ENCODE assay signal across 20 mouse cellular contexts in the genomic region with DNA sequence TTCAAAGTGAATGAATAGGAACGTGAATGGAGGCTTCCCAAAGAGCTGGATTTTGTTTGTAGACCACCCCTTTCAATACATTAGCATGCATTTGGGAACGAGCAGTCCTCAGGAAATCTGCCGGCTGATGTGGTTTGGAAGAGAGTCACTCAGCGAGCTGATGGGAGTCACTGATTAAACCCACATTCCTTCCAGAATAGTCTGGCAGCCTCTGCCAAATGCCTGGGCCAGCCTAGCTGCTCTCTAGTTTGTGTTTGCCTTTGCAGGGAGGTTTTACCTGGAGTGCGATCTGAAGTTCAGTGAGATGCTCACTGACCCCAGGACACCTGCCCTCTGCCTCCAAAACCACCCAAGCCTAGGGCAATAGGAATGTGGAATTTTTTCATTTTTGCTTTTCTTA. TPM values are rescaled to one million over a fixed set of nuclear protein-coding genes. Genes with fewer than 3 reads are reported as not detected.
DNase-seq lines count a peak whose midpoint lies in the region; ATAC-seq lines count a peak whose summit lies in the region.
"Had no signal": no experiment of that assay in that cellular context is flagged by ENCODE, and none has a peak within 500 bp of the region (broad histone marks: within the 10 kb centered on the region; RNA-seq: fewer than 3 reads in every experiment).

No protein-coding gene starts in this region.

- H3K9ac ChIP-seq in embryonic facial prominence, embryonic 12.5 days: no peak overlapping the region
- H3K9ac ChIP-seq in embryonic facial prominence, embryonic 13.5 days: no peak overlapping the region
- no peak overlapping the region for H3K9ac ChIP-seq in hindbrain, embryonic 12.5 days
- H3K9ac ChIP-seq in intestine, embryonic 15.5 days: no peak overlapping the region
- H3K9ac ChIP-seq: heart, embryonic 15.5 days; liver, embryonic 14.5 days had no signal

- peak overlapping the region; percentile 46; the same call in 1 of the 2 replicates for H3K27ac ChIP-seq in embryonic facial prominence, embryonic 12.5 days
- H3K27ac ChIP-seq in embryonic facial prominence, embryonic 10.5 days (replicated peaks): no peak overlapping the region
- peak overlapping the region; percentile 75 for H3K27ac ChIP-seq in embryonic facial prominence, embryonic 13.5 days
- H3K27ac ChIP-seq in hindbrain, embryonic 12.5 days: no peak overlapping the region
- no peak overlapping the region for H3K27ac ChIP-seq in intestine, embryonic 15.5 days
- H3K27ac ChIP-seq: heart, adult 2 months; heart, embryonic 15.5 days; hindbrain, embryonic 10.5 days; liver, embryonic 14.5 days had no signal

- H3K4me3 ChIP-seq in embryonic facial prominence, embryonic 12.5 days: no peak overlapping the region
- H3K4me3 ChIP-seq in embryonic facial prominence, embryonic 10.5 days: no peak overlapping the region
- H3K4me3 ChIP-seq in embryonic facial prominence, embryonic 13.5 days: no peak overlapping the region
- H3K4me3 ChIP-seq in hindbrain, embryonic 12.5 days: no peak overlapping the region
- no peak overlapping the region for H3K4me3 ChIP-seq in intestine, embryonic 15.5 days (replicated peaks)
- H3K4me3 ChIP-seq: erythroblast, embryonic 14.5 days; heart, adult 2 months; heart, embryonic 15.5 days; hindbrain, embryonic 10.5 days; myocyte had no signal

- no peak for DNase-seq in embryonic facial prominence, embryonic 10.5 days (ENCODE audit: low spot score)
- DNase-seq in kidney, postnatal 25 days: peak; percentile 66 to 72
- DNase-seq in lung, postnatal 10 days: peak; percentile 20
- DNase-seq in yolk sac, embryonic 10.5 days (ENCODE audit: low spot score): no peak
- DNase-seq: cerebellum, adult 9-11 months; gastrocnemius, postnatal 14 days; heart, adult 2 months; midbrain, embryonic 14.5 days; right cerebral cortex, adult 18-20 months had no signal

- no peaks in the 10 kb centered on the region for H3K9me3 ChIP-seq in embryonic facial prominence, embryonic 12.5 days
- no peaks in the 10 kb centered on the region for H3K9me3 ChIP-seq in embryonic facial prominence, embryonic 10.5 days
- no peaks in the 10 kb centered on the region for H3K9me3 ChIP-seq in embryonic facial prominence, embryonic 13.5 days
- H3K9me3 ChIP-seq in hindbrain, embryonic 12.5 days (replicated peaks): no peaks in the 10 kb centered on the region
- H3K9me3 ChIP-seq in intestine, embryonic 15.5 days: no peaks in the 10 kb centered on the region
- H3K9me3 ChIP-seq: G1E; heart, embryonic 15.5 days; hindbrain, embryonic 10.5 days had no signal

- no peaks in the 10 kb centered on the region for H3K36me3 ChIP-seq in embryonic facial prominence, embryonic 12.5 days
- no peaks in the 10 kb centered on the region; the same call in 1 of the 2 replicates for H3K36me3 ChIP-seq in embryonic facial prominence, embryonic 10.5 days (replicated peaks)
- H3K36me3 ChIP-seq in embryonic facial prominence, embryonic 13.5 days: no peaks in the 10 kb centered on the region
- H3K36me3 ChIP-seq in hindbrain, embryonic 12.5 days: no peaks in the 10 kb centered on the region
- H3K36me3 ChIP-seq in intestine, embryonic 15.5 days: no peaks in the 10 kb centered on the region
- H3K36me3 ChIP-seq: G1E; heart, embryonic 15.5 days; hindbrain, embryonic 10.5 days had no signal

- ATAC-seq in embryonic facial prominence, embryonic 12.5 days (ENCODE audit: insufficient number of reproducible peaks, insufficient read depth, low FRiP score, low TSS enrichment): no peak
- ATAC-seq in embryonic facial prominence, embryonic 13.5 days (ENCODE audit: insufficient number of reproducible peaks, insufficient read depth, low FRiP score, low TSS enrichment, low read depth): no peak
- no peak for ATAC-seq in hindbrain, embryonic 12.5 days (ENCODE audit: low FRiP score)
- ATAC-seq in intestine, embryonic 15.5 days: no peak
- ATAC-seq: CD4-positive, CD25-positive, alpha-beta regulatory T cell, adult 4 months had no signal

- H3K4me2 ChIP-seq in embryonic facial prominence, embryonic 12.5 days (replicated peaks): no peak overlapping the region
- peak overlapping the region; percentile 9; the same call in 1 of the 2 replicates for H3K4me2 ChIP-seq in embryonic facial prominence, embryonic 13.5 days
- no peak overlapping the region for H3K4me2 ChIP-seq in hindbrain, embryonic 12.5 days (replicated peaks)
- no peak overlapping the region for H3K4me2 ChIP-seq in intestine, embryonic 15.5 days (replicated peaks)
- H3K4me2 ChIP-seq: heart, embryonic 15.5 days had no signal

- peaks cover 11% of the 10 kb centered on the region; the same call in 1 of the 2 replicates for H3K4me1 ChIP-seq in embryonic facial prominence, embryonic 12.5 days
- peaks cover 30% of the 10 kb centered on the region for H3K4me1 ChIP-seq in embryonic facial prominence, embryonic 10.5 days
- peaks cover 45% of the 10 kb centered on the region for H3K4me1 ChIP-seq in embryonic facial prominence, embryonic 13.5 days
- 0 out of 2 replicates have a peak, but pooled peaks cover 3% of the 10 kb centered on the region for H3K4me1 ChIP-seq in hindbrain, embryonic 12.5 days
- no peaks in the 10 kb centered on the region for H3K4me1 ChIP-seq in intestine, embryonic 15.5 days (replicated peaks)
- H3K4me1 ChIP-seq: heart, embryonic 15.5 days had no signal

- H3K27me3 ChIP-seq in embryonic facial prominence, embryonic 12.5 days: no peaks in the 10 kb centered on the region
- no peaks in the 10 kb centered on the region for H3K27me3 ChIP-seq in embryonic facial prominence, embryonic 10.5 days (replicated peaks; ENCODE audit: low read depth, poor library complexity, severe bottlenecking)
- no peaks in the 10 kb centered on the region for H3K27me3 ChIP-seq in embryonic facial prominence, embryonic 13.5 days
- no peaks in the 10 kb centered on the region for H3K27me3 ChIP-seq in hindbrain, embryonic 12.5 days
- H3K27me3 ChIP-seq in intestine, embryonic 15.5 days (replicated peaks): no peaks in the 10 kb centered on the region
- H3K27me3 ChIP-seq: heart, embryonic 15.5 days had no signal

- WGBS in embryonic facial prominence, embryonic 12.5 days: 37% methylated on average over 5 of the region's 5 CpGs
- 68% methylated on average over 5 of the region's 5 CpGs for WGBS in embryonic facial prominence, embryonic 10.5 days
- WGBS in embryonic facial prominence, embryonic 13.5 days: 26% methylated on average over 5 of the region's 5 CpGs
- 61% methylated on average over 5 of the region's 5 CpGs for WGBS in hindbrain, embryonic 12.5 days
- 48% methylated on average over 5 of the region's 5 CpGs for WGBS in intestine, embryonic 15.5 days

RNA-seq across cellular contexts. Expression of a gene that starts 18.6 kb away (rescaled TPM):
- 29.3 and 32.4 TPM in 2 replicates for polyA plus RNA-seq in embryonic facial prominence, embryonic 12.5 days (2016; fragmentation: Nextera tagmentation; extraction: Ambion mirVana)
- 21.8 and 24.3 TPM in 2 replicates for polyA plus RNA-seq in embryonic facial prominence, embryonic 10.5 days (2016; fragmentation: Nextera tagmentation; extraction: Ambion mirVana)
- 20.2 and 28.2 TPM in 2 replicates for polyA plus RNA-seq in embryonic facial prominence, embryonic 13.5 days (2015; fragmentation: Nextera tagmentation; extraction: Ambion mirVana)
- 15.9 and 17.1 TPM in 2 replicates for polyA plus RNA-seq in hindbrain, embryonic 12.5 days (2016; fragmentation: Nextera tagmentation; extraction: Ambion mirVana)
- 17.7 and 19.2 TPM in 2 replicates for polyA plus RNA-seq in intestine, embryonic 15.5 days (2015; fragmentation: Nextera tagmentation; extraction: Ambion mirVana)
- polyA plus RNA-seq: erythroblast, embryonic 14.5 days had no signal

RNA-seq across cellular contexts. Expression of a gene that starts 45.5 kb away (rescaled TPM):
- 0.22 TPM in 1 of 2 replicates, not detected in the other for polyA plus RNA-seq in embryonic facial prominence, embryonic 12.5 days (2016; fragmentation: Nextera tagmentation; extraction: Ambion mirVana)
- 0.27 and 0.55 TPM in 2 replicates for polyA plus RNA-seq in embryonic facial prominence, embryonic 10.5 days (2016; fragmentation: Nextera tagmentation; extraction: Ambion mirVana)
- 0.28 TPM in 1 of 2 replicates, not detected in the other for polyA plus RNA-seq in embryonic facial prominence, embryonic 13.5 days (2015; fragmentation: Nextera tagmentation; extraction: Ambion mirVana)
- polyA plus RNA-seq in hindbrain, embryonic 12.5 days (2016; fragmentation: Nextera tagmentation; extraction: Ambion mirVana): 0.25 TPM in 1 of 2 replicates, not detected in the other
- 0.64 TPM in 1 of 2 replicates, not detected in the other for polyA plus RNA-seq in intestine, embryonic 15.5 days (2015; fragmentation: Nextera tagmentation; extraction: Ambion mirVana)
- polyA plus RNA-seq: erythroblast, embryonic 14.5 days; G1E; hindbrain, embryonic 10.5 days; midbrain, embryonic 14.5 days; myocyte had no signal

RNA-seq across cellular contexts. Expression of a gene that starts 46.8 kb away (rescaled TPM):
- 144 and 155 TPM in 2 replicates for polyA plus RNA-seq in embryonic facial prominence, embryonic 12.5 days (2016; fragmentation: Nextera tagmentation; extraction: Ambion mirVana)
- 106 and 113 TPM in 2 replicates for polyA plus RNA-seq in embryonic facial prominence, embryonic 10.5 days (2016; fragmentation: Nextera tagmentation; extraction: Ambion mirVana)
- 138 and 161 TPM in 2 replicates for polyA plus RNA-seq in embryonic facial prominence, embryonic 13.5 days (2015; fragmentation: Nextera tagmentation; extraction: Ambion mirVana)
- polyA plus RNA-seq in hindbrain, embryonic 12.5 days (2016; fragmentation: Nextera tagmentation; extraction: Ambion mirVana): 150 and 161 TPM in 2 replicates
- 90.1 and 96.1 TPM in 2 replicates for polyA plus RNA-seq in intestine, embryonic 15.5 days (2015; fragmentation: Nextera tagmentation; extraction: Ambion mirVana)

Comparison
In these comparisons a context has a peak if more than half of its experiments do, and no peak if none do; other contexts are left out.
1. H3K27ac ChIP-seq: peak in embryonic facial prominence, embryonic 12.5 days (single experiment) and embryonic facial prominence, embryonic 13.5 days (single experiment); none in embryonic facial prominence, embryonic 10.5 days (single experiment), hindbrain, embryonic 12.5 days (single experiment) and intestine, embryonic 15.5 days (single experiment).
2. DNase-seq: peak in kidney, postnatal 25 days (2 of 2) and lung, postnatal 10 days (single experiment); none in embryonic facial prominence, embryonic 10.5 days (single experiment) and yolk sac, embryonic 10.5 days (single experiment).